34 mouse cellular contexts compared by ENCODE assay signal in the genomic region with DNA sequence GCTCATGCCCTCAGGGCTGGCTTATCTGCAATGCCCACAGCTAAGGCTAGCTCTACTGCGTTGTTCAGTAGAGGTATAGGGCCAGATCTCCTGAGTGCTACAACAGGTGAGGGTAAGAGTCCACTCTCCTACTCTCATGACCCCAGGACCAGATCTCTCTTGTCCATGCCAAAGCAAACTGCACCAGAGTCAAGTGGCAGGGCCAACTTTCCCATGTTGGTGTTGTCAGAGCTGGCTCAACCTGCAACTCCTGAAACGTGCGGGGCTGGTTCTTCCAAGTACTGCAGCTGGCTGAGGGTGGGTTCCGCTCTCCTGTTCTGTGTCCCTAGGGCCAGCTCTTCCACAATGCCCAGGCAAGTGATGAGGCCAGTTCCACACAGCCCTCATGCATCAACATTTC.
"Had no signal": no experiment of that assay in that cellular context is flagged by ENCODE, and none has a peak within 500 bp of the region (broad histone marks: within the 10 kb centered on the region; RNA-seq: fewer than 3 reads in every experiment).

No protein-coding gene starts in this region.

- H3K36me3 ChIP-seq: heart, embryonic 10.5 days; heart, embryonic 12.5 days; heart, embryonic 13.5 days; heart, embryonic 15.5 days; hindbrain, embryonic 10.5 days; hindbrain, embryonic 12.5 days; hindbrain, embryonic 13.5 days; hindbrain, embryonic 15.5 days; intestine, embryonic 15.5 days; kidney, embryonic 15.5 days had no signal

- H3K9me3 ChIP-seq: heart, embryonic 10.5 days; heart, embryonic 15.5 days; hindbrain, embryonic 10.5 days; hindbrain, embryonic 12.5 days; hindbrain, embryonic 13.5 days; hindbrain, embryonic 15.5 days; intestine, embryonic 15.5 days; kidney, embryonic 15.5 days had no signal

- H3K27me3 ChIP-seq: heart, embryonic 12.5 days; intestine, embryonic 15.5 days had no signal

- H3K9ac ChIP-seq: heart, embryonic 12.5 days; heart, embryonic 13.5 days; heart, embryonic 15.5 days; hindbrain, embryonic 12.5 days; hindbrain, embryonic 13.5 days; hindbrain, embryonic 14.5 days; hindbrain, embryonic 15.5 days; intestine, embryonic 15.5 days; kidney, embryonic 15.5 days had no signal

- H3K4me3 ChIP-seq: heart, embryonic 10.5 days; heart, embryonic 12.5 days; heart, embryonic 13.5 days; heart, embryonic 15.5 days; hindbrain, embryonic 10.5 days; hindbrain, embryonic 12.5 days; hindbrain, embryonic 13.5 days; hindbrain, embryonic 15.5 days; intestine, embryonic 15.5 days; kidney, embryonic 15.5 days; layer of hippocampus, adult 2 months had no signal

- H3K27ac ChIP-seq: heart, embryonic 10.5 days; heart, embryonic 13.5 days; heart, embryonic 15.5 days; hindbrain, embryonic 10.5 days; hindbrain, embryonic 12.5 days; hindbrain, embryonic 13.5 days; hindbrain, embryonic 14.5 days; hindbrain, embryonic 15.5 days; hindbrain, postnatal 0 days; intestine, embryonic 15.5 days; kidney, embryonic 15.5 days; kidney, postnatal 0 days; layer of hippocampus, adult 2 months had no signal

- ATAC-seq: hindbrain, embryonic 16.5 days; hindbrain, postnatal 0 days; inflammation-experienced regulatory T-cells, adult 6 months; intestine, embryonic 15.5 days; intestine, embryonic 16.5 days; intestine, postnatal 0 days had no signal

- DNase-seq: heart, postnatal 14 days; heart, postnatal 36 days; heart, postnatal 4 days; kidney, adult 11 months; kidney, adult 18-20 months; kidney, adult 2 months; kidney, adult 8-10 months; kidney, adult 9 months; kidney, postnatal 10 days; kidney, postnatal 14 days; kidney, postnatal 25 days; kidney, postnatal 36 days; kidney, postnatal 4 days; layer of hippocampus, adult 9-11 months; layer of hippocampus, postnatal 36 days had no signal

- H3K4me2 ChIP-seq: heart, embryonic 11.5 days; heart, embryonic 12.5 days; heart, embryonic 13.5 days; heart, embryonic 15.5 days; hindbrain, embryonic 12.5 days; hindbrain, embryonic 13.5 days; hindbrain, embryonic 14.5 days; hindbrain, embryonic 15.5 days; intestine, embryonic 15.5 days; kidney, embryonic 15.5 days had no signal
